Mouse (Mus musculus) thymus, adult 2 months (tissue): Measurements from ENCODE around the gene Nfe2. TPM values are rescaled to one million over a fixed set of nuclear protein-coding genes. Genes with fewer than 3 reads are reported as not detected.

Experiments
- DNase-seq: peaks from one replicate; pipeline ENCODE4 v3.0.0; 2021
- H3K27ac ChIP-seq: fragments of 200-500 bp; 2 replicates; pipeline ENCODE4 v1.5.1; 2012; ENCODE audit warnings: low read length, control low read depth; ENCODE audit not compliant: control insufficient read depth, insufficient read depth
- H3K27me3 ChIP-seq: fragments of 200-500 bp; 2 replicates; pipeline ENCODE4 v1.6.1; 2012; ENCODE audit warnings: mild to moderate bottlenecking, low read length, moderate library complexity, mixed read lengths; ENCODE audit not compliant: control insufficient read depth, insufficient read depth
- H3K36me3 ChIP-seq: fragments of 200-500 bp; 2 replicates; pipeline ENCODE4 v1.6.1; 2012; ENCODE audit warnings: mild to moderate bottlenecking, low read length, moderate library complexity; ENCODE audit not compliant: control insufficient read depth, insufficient read depth
- H3K4me1 ChIP-seq: fragments of 200-500 bp; replicated peaks from 2 replicates; pipeline ENCODE4 v1.6.1; 2012; ENCODE audit warnings: low read length; ENCODE audit not compliant: control insufficient read depth, insufficient read depth
- H3K4me3 ChIP-seq: fragments of 200-500 bp; 2 replicates; pipeline ENCODE4 v1.5.1; 2012; ENCODE audit warnings: mild to moderate bottlenecking, low read length, control low read depth, moderate library complexity; ENCODE audit not compliant: control insufficient read depth, insufficient read depth
- CTCF ChIP-seq: fragments of 200-500 bp; IDR thresholded peaks from 2 replicates; pipeline ENCODE4 v1.5.1; 2012; ENCODE audit warnings: mild to moderate bottlenecking, control low read depth, low read length, moderate library complexity, borderline replicate concordance; ENCODE audit not compliant: control insufficient read depth, poor library complexity, insufficient read depth; ENCODE audit errors: extremely low read depth
- POLR2A ChIP-seq: fragments of 200-500 bp; IDR thresholded peaks from 2 replicates; pipeline ENCODE4 v1.6.1; 2012; ENCODE audit warnings: mild to moderate bottlenecking, low read length, control low read depth, moderate library complexity; ENCODE audit not compliant: control insufficient read depth, poor library complexity, insufficient read depth; ENCODE audit errors: extremely low read depth
- WGBS: fragments of 180-500 bp; shearing (Covaris S2); methylation state at CpG from one replicate; pipeline ENCODE4 v1.1.7; 2018; 5-methylcytosine and 5-hydroxymethylcytosine counted together
- polyA plus RNA-seq: library from polyadenylated mRNA; depleted of rRNA; stranded (reverse); fragments of >200 nt; gene quantifications from 2 replicates; pipeline ENCODE4 v1.2.3, GENCODE M21; 2012

Gene Nfe2
- polyA plus RNA-seq, 1 experiment, result 4.9 TPM

- H3K27me3 ChIP-seq, result no peaks in the 10 kb centered on the region
- TF ChIP-seq POLR2A, result peak; percentile 87
- 0 out of 2 replicates have a peak, but pooled peaks have one; percentile 43 for TF ChIP-seq CTCF
- H3K4me3 ChIP-seq, result peak within 1 kb of the TSS; percentile 73
- under 1% methylated on average over 38 of the region's 38 CpGs for WGBS
- DNase-seq, result peak; percentile 92
- H3K36me3 ChIP-seq, result no peaks in the 10 kb centered on the region
- H3K27ac ChIP-seq, result no peak within 1 kb of the TSS
- 0 out of 2 replicates have a peak, but pooled peaks cover 3% of the 10 kb centered on the region for H3K4me1 ChIP-seq
Measured at GRCm38 (mm10) chr15:103272419-103273279, 14.4 kb upstream of the Nfe2 start, which contains the start of gene Copz1. Gene Copz1 (plus strand): TSS chr15:103272714.

DNA sequence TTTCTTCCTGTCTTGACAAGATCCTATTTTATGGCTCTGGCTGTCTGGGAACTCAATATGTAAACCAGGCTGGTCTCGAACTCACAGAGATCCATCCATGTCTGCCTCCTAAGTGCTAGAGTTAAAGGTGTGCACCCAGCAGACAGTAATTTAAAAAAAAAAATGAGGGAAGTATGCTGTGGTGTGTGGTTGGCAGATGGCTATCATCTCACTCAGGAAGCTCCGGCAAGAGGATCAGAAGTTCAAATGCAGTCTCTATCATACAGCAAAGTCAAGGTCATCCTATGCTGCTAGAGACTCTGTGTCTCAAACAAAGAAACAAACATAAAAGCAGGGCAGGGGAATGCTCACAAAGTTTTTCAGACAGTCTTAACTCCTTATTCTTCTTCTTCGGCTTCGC, 10.7 kb upstream of the Nfe2 start:
- DNase-seq, result no peak

DNA sequence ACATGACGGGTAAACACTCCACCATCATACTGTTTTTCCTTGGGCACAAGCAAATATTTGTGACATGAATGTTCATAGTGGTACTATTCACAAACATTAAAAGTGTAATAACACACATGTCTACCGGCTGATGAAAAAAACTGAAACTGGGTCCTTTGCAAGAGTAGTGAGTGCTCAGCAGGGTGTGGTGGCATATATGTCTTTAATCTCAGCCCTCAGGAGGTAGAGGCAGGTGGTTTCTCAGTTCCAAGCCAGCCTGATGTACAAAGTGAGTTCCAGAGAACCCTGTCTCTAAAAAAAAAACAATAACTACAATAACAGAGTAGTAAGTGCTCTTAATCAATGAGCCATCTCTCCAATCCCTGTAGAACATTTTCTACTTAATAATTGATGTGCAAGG, 6.6 kb upstream of the Nfe2 start:
- H3K27ac ChIP-seq, result no peak overlapping the region
- H3K4me1 ChIP-seq, result 0 out of 2 replicates have a peak, but pooled peaks cover 3% of the 10 kb centered on the region
- TF ChIP-seq CTCF (no peak), POLR2A (no peak)
- H3K27me3 ChIP-seq, result no peaks in the 10 kb centered on the region
- no peak overlapping the region for H3K4me3 ChIP-seq
- WGBS, result 61% methylated on average over 2 of the region's 2 CpGs
- DNase-seq, result no peak
- H3K36me3 ChIP-seq, result no peaks in the 10 kb centered on the region

More for the DNA sequence above, 10.7 kb upstream of the Nfe2 start:
- Histone ChIP-seq H3K4me1 (0 out of 2 replicates have a peak, but pooled peaks cover 3% of the 10 kb centered on the region), H3K27ac (no peak overlapping the region), H3K4me3 (no peak overlapping the region), H3K36me3 (no peaks in the 10 kb centered on the region), H3K27me3 (no peaks in the 10 kb centered on the region)
- 18% methylated on average over 4 of the region's 4 CpGs for WGBS
- no peak for TF ChIP-seq POLR2A
- TF ChIP-seq CTCF, result no peak

DNA sequence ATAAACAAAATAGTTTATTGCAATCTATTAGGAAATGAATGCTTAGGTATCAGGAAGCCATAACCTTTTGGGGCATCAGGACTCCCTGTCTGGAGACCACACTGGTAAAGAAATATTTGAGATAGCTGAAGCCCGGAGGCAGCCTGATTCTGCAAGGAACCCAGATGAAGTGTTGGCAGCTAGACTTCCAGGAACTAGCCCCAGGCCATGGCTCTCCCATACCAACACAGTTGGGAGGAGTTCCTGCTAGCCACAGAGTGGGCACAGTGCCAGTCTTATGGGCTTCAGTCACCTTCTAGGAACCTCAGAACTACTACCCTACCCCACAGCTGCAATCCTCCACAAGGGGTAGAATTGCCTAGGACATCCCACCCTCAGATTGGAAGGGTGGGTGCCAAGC, 1.8 kb upstream of the Nfe2 start:
- DNase-seq, result no peak
- no peaks in the 10 kb centered on the region for H3K27me3 ChIP-seq
- H3K4me1 ChIP-seq, result peaks cover 17% of the 10 kb centered on the region
- TF ChIP-seq POLR2A (no peak), CTCF (no peak)
- H3K27ac ChIP-seq, result no peak overlapping the region
- 7% methylated on average over 1 of the region's 1 CpGs for WGBS
- no peaks in the 10 kb centered on the region for H3K36me3 ChIP-seq
- H3K4me3 ChIP-seq, result no peak overlapping the region

DNA sequence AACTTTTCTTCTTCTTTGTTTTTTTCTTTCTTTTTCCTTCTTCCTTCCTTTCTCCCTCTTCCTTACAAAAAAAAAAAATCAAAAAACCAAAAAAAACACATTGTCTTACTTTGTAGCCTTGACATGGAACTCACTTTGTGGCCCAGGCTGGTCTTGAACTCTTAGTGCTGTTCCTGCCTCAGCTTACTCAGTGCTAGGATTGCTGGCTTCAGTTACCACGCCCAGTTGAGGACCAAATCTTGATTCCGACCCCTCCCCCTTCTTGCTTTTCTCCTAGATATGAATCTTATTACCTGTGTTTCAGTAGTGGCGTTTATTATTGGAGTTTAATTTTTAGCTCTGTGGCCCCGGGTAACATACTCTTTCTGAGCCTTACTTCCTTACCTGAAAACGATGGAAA, 959 bp upstream of the Nfe2 start:
- TF ChIP-seq CTCF (no peak), POLR2A (no peak)
- WGBS, result 35% methylated on average over 5 of the region's 5 CpGs
- no peaks in the 10 kb centered on the region for H3K36me3 ChIP-seq
- no peak overlapping the region for H3K4me3 ChIP-seq
- H3K27me3 ChIP-seq, result no peaks in the 10 kb centered on the region
- no peak for DNase-seq
- H3K4me1 ChIP-seq, result peaks cover 22% of the 10 kb centered on the region
- H3K27ac ChIP-seq, result no peak overlapping the region

DNA sequence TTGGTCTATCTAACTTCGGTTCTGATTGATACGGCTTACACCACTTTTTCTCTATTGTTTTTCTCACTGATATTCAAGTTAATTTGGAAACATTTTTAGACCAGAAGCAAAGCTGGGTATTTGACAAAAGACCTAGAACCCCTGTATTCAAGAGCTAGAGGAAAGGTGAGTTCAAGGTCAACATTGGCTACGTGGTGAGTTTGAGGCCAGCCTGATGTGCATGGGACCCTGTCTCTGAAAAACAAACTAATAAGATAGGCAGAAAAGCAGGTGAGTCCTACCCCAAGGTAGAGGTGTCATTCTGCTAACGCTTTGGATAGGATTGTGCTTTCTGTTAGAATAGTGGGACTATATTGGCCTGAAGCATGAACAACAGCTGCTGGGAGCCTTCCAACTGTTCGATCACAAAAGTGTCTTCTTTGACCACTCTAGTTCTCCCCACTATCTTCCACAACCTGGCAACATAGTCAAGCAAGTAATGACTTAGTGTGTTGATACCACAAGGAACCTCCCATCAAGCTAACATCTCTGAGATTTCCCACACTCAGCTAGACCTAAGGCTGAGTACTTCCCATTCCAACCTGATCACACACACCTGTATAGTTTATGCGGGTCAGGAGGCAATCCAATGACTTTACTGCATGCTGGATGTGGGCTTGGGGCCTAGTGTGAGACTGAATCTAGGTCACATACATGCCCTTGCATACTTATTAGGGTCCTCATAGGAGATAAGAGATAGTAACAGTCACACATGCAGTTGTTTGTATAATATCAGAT, 1.8 kb downstream of the Nfe2 start:
- no peak for TF ChIP-seq CTCF
- no peak for TF ChIP-seq POLR2A
- WGBS, result 83% methylated on average over 6 of the region's 6 CpGs
- Histone ChIP-seq H3K4me3 (no peak overlapping the region), H3K36me3 (no peaks in the 10 kb centered on the region), H3K4me1 (peaks cover 22% of the 10 kb centered on the region), H3K27me3 (no peaks in the 10 kb centered on the region), H3K27ac (no peak overlapping the region)
- DNase-seq, result no peak
